Mouse (Mus musculus) left cerebral cortex, postnatal 4 days (tissue): Measurements from ENCODE around the gene Echs1. TPM values are rescaled to one million over a fixed set of nuclear protein-coding genes. Genes with fewer than 3 reads are reported as not detected.
A peak's percentile ranks its signal among the peaks of the same experiment; 100 is the strongest.
"Not testable (repeated sequence)": the region's sequence is repeated elsewhere in the genome, so short reads cannot be mapped to it uniquely, and the experiment has no call there.

Experiments used
- DNase-seq: peaks from one replicate; pipeline ENCODE4 v3.0.0-alpha.2; 2022
- intact Hi-C: fragments of 180-260 bp; cut with DNase I; formaldehyde crosslinking; loops from one replicate; pipeline ENCODE4 v1.15.1; 2025
- total RNA-seq, 2 experiments: library from RNA; stranded (reverse); gene quantifications; 2 replicates each; pipeline ENCODE4 v1.2.3; 2021

The Echs1 gene
- total RNA-seq, result 10 to 100 TPM; 55.1 to 59.6 TPM

DNA sequence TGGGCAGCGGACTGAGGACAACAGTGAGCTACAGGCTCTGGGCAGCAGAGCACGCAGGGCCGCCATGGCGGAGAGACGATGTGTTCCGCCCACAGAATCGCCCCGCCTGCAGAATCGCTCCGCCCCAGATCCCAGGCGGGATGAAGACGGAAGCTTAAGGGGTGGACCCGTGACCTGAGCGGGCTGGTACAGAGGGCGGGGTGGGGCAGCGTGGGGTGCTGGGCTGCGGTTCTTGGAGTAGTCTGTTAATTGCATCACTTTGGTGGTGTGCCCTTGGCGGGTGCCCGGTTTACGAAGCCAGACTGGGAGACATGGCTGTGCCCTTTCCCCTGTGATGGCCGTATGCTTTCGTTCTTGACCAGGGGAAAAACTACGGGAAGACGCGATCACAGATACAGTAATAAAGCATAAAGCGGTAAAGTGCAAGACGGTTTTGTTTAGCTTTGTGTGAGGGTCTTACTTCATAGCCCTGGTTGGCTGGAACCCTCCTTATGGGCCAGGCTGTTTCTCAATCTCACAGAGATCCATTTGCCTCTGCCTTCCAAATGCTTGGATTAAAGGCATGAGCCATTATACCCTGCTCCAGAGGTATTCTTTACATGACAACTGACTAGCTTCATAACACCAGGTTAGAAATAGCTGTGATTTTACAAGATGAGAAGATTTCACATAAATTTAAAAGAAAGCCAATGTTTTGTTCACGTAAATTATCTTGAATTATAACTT lies at the start of gene Echs1:
Gene Echs1, minus strand, starts transcription at position 148 of the 726 bp plus-strand sequence.
- DNase-seq, result peak; percentile 89
- intact Hi-C loops, result no loop called here

DNA sequence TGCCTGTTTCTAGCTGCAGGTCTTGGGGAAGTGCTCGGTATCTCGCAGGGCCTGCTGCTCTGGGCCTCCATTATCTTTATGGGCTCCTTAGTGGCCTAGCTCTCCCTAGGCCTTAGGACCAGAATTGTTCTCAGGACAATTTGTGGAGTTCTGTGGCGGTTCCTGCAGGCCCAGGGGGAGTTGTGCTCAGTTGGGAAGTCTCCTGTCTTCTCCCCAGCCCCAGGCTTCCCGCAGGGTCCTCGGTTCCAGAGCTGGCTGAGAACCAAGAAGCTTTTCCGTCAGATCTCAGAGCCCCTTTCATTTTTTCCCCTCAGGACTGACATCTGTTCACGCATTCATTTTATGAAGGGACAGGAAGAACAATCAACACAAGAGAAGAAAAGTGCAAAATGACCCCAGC lies 48.4 kb upstream of the Echs1 start, which contains the start of gene Olfr522:
Gene Olfr522, minus strand, starts transcription at position 101 of the 400 bp plus-strand sequence.
- DNase-seq, result no peak
- intact Hi-C loops, result no loop called here

DNA sequence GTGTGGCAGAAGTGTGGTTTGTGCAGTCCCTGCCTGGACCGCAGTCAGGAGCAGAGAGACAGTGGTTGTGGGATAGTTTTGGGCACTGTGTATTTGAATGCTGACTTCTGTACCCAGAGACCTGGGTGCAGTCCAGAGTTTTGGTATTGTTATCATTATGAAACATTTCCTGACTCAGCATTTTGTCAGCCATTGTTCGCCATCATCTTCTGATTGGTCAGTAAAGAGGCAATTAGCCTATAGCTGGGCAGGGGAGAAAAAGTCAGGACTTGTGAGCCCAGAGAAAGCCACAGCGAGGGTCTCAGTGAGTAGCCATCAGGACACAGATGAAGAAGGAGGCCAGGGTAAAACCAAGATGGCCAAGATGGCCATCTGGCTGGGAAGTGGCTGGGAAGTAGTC lies 44.1 kb upstream of the Echs1 start:
- intact Hi-C loops, result no loop called here
- no peak for DNase-seq

DNA sequence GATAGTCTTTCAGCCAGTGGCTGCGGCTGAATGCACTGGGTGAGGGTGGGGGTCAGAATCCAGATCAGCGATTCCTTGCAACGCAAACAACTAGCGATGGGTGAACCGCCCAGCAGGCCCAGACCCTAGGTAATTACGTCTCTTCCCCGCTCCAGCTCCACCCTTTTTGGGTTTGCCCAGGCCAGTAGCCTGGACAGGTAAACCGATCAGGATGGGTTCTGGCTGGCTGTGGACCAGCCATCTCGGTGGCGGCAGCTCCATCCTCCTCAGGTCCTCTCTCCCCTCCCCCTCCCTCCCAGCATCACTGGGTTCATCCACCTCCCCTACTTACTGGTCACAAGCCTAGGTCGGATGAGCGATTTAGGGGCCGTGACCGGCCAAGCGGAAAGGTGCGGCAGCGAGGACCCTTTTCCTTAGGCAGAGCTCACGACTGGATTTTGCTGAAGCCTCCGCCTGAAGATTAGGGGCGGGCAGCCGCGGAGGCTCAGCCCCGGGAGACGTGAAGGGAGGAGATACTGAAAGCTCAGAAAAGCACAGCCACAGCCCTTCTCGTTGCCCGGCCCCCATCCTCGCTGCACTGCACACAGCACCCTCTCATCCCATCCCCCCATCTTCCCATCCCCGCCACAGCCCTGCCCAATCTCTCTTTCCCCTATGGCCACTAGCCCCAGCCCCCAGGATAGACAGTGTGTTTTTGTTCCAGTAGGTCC lies 38.1 kb upstream of the Echs1 start, which contains the start of gene Sprn:
Gene Sprn, minus strand, starts transcription at position 660 of the 710 bp plus-strand sequence.
- peak; percentile 45 for DNase-seq
- intact Hi-C loops, result no loop called here

DNA sequence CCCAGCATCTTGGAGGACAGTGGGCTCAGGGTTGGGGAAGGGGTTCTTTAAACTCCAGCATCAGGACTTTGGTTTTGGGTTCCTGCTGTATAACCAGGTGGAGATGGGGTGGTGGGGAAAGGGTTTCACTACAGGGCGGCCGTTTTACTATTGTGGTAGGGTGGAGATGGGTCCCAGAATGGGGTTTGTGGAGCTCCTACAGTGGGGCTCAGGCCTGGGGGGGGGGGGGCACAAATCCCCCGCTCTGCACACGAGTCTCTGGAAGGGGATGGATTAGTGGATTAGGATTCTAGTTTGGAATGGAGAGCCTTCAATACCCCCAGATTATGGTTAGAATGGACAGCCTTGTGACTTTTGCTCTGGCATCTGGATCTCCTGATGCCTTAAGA lies 37.5 kb upstream of the Echs1 start:
- no peak for DNase-seq
- intact Hi-C loops, result no loop called here

DNA sequence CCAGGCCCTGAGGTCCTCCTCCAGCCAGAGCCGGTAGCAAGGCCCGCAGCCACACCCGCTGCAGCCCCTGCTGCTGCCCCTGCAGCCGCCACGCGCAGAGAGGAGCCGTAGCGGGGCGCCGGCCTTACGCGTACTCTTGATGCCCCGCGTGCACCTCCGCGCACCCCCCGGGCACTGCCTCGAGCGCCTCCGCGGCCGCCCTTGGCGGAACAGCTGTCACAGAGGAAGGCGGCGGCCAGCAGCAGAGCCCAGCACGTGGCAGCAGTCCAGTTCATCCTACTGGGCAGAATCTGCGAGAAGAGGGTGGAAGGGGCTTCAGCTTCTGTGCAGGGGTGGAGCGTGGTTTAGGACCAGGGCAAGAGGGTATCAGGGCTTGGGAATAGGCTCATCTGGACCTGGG lies 37.1 kb upstream of the Echs1 start:
- intact Hi-C loops, result no loop called here
- DNase-seq, result peak; percentile 69

DNA sequence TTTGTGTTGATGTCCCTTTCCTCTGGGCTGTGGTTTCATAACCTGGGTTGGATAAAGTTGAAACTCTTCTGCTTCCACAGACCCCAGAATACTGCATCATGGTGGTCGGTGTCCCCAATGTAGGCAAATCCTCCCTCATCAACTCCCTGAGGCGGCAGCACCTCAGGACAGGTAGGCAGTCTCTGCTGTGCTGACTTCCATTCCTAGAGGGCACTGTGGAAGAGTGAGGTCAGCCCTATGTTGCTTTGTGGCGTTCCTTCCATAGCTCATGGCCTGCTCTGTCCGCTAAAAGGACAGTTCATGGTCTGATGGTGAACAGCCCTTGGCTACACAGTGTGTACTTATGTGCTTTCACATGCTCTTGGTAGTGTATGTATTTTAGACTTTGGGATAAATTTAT lies 28.3 kb upstream of the Echs1 start:
- intact Hi-C loops, result no loop called here
- no peak for DNase-seq

DNA sequence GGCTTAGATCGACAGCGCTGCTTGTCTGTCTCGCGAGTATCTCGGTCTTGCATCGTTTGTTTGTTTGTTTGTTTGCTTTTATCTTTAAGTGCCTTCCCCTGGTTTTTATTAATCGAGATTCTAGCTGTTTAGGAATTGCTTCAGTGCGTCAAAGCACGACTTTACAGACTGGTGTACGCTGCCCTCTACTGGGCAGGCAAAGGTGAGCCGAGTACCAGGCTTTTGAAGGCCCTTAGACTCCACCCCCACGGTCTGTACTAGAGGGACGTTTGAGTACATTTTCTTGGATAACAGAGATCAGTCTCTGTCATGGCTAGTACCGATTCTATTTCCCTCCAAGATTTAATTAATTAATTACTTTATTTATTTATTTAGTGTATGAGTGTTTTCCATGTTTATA lies 25.1 kb upstream of the Echs1 start:
- peak; percentile 70 for DNase-seq
- intact Hi-C loops, result no loop called here

DNA sequence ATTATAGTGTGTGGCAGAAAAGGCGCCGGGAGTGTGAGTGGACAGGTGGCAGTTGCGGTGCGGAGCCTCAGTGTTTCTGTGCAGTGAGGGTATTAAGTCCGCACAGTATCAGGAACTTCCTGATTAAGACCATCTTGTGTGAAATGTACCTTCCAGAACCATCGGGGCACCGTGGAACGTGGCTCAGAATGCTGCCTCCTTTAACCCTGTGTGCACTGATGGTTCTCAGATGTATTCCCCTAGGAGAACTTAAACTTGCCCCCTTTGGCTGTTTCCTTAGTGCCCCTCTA lies 21.7 kb upstream of the Echs1 start:
- intact Hi-C loops, result no loop called here

DNA sequence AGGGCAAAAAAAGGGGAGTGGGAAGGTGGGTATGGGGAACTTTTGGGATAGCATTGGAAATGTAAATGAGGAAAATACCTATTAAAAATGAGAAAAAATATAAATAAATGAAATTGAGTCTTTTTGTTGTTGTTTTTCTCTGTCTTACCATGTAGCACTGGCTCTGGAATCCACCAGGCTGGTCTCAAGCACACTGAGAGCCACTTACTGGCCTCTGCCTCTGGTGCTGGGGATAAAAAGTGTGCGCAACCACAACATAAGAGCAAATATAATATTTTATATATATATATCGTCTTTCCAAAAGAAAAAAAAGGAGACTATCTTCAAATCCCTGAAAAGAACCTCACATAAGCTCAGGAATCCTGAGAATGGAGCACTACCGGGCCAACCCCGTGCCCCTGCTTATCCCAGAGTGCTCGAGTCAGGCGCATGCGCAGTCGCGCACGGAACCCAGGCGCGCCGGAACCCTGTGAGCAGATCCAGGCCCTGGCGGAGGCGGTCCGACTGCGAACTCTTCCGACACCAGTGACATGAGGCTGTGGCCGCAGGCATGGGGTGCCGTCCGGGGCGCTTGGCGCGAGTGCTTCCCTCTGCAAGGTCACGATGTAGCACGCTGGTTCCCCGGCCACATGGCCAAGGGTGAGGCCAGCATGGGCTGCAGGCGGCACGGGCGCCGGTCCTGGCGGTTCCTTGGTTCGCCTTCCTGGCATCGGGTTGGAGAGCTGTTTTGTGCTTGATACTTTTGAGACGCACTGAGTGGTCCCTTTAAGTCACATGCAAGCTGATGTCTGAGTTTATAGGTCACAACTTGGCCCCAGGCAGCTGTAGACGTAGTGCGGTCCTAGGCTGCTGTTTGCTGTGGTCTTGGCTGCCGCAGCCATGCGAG lies 21.1 kb upstream of the Echs1 start, which contains the start of gene Mtg1:
Gene Mtg1, plus strand, starts transcription at position 430 of the 886 bp plus-strand sequence.
- intact Hi-C loops, result no loop called here
- peak; percentile 97 for DNase-seq

More for the DNA sequence above, 21.7 kb upstream of the Echs1 start:
- no peak for DNase-seq

DNA sequence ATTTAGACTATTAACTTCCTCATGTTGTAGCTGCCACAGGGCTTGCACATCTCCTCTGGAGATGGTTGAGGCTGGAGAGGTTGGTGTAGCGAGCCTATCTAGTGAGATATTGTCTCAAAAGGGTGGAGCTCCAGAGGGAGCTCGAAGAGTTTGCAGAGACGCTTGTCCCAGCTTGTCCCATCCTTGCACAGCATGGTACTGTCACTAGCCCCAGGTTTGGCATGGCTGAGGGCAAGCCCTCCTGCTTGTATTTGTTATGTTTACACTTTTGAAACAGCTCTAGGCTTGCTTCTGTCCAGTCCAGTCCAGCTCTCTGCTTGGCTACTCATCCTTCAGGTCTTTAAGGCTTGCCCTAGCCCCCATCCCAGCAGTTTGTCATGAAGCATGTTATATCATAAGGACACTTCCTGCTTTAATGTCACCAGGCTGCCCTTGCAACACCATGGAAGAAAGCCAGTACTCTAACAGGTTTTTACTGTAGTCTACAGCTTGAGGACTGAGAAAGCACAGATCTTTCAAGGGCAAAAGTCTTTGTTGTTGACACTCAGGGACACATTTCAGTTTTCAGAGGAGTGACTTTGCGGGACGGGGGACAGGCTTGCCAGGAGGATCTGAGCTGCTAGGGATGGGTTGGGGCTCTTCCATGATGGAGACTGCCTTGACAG lies 19.0 kb upstream of the Echs1 start:
- DNase-seq, result no peak
- intact Hi-C loops, result no loop called here

DNA sequence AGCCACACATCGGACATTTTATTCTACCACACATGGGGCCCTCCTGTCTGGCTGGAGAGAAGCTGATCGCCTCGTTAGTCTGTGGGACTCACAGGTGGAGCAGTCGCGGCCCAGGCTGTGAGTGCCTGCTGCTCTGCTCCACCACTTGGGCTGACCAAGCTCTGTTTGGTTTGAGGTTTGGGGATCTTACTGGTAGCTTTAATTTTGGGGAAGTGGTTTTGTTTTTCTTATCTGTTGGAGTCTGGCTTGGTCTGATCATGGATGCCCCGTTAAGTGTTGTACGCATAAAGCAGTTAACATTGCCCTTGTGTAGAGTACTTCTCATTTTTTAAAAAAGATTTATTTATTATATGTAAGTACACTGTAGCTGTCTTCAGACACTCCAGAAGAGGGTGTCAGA lies 17.8 kb upstream of the Echs1 start:
- intact Hi-C loops, DNase-seq: not testable (repeated sequence)

DNA sequence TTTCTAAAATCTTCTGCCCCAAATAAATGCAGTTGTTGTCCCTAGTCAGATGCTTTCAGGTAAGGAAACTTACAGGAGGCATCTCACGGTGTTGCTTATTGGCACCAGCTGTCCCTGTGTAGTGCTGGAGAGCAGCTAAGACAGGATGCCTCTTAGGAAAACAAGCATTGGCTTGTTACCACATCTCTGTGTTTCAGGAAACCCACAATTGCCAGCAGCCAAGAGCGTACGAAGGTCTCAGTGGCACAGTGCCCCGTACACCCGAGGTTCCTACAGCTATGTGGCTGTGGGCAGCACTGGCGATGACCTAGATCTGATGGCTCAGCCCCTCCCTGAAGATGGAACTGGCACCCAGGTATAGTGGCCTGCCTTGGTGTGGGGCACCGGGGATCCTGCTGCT lies 15.9 kb upstream of the Echs1 start:
- DNase-seq, intact Hi-C loops: not testable (repeated sequence)

DNA sequence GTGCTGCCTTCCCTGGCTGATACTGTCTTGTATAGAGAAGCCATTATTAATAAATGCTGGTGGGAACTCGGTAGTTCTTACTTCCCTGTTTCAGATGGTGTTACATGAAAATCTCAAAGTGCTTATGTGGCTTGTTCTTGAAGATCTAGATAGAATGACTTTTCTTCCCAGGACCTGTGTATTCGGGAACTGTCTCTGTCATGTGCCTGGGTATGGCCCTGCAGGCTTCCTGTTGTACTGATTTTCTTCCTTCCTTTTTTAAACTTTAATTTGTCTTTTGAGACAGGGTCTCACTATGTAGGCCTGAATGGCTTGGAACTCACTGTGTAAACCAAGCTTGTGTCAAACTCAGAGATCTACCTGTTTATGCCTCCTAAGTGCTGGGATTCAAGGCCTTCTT lies 11.6 kb upstream of the Echs1 start:
- no peak for DNase-seq
- intact Hi-C loops, result no loop called here

DNA sequence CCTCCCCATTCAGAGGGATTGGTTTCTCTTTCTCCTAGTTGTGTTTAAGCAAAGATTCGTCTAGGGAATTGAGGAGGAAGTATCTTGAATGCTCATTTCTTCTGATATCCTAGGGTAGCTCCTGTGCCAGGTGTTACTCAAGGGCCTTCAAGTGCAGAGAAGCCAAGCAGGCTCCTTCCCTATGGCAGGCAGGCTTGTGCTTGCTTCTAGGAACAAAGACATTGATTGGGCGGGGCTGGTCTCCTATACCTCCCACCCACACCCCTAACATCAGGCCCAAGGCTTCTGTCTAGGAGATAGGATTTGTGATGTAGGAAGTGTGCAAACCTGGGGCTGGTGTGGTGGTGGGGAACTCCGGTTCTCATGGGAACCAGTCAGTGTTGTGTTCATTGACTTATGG lies 10.7 kb upstream of the Echs1 start:
- no peak for DNase-seq
- intact Hi-C loops, result no loop called here

DNA sequence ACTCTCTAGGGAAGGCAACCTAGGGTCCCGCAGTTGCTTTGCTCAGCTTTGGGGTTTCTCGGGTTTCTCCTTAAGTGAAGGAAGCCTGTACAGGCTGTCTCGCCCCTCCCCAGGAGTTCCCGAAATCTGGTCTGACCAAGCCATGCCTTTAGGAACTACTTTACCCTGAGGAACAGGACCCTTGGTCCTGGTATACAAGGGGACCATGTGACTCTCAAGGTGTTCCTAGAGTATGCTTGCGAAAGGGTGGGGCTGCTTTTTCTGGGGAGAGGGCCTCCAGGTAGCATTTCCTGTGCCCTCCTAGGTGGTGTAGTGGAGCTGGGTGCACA lies 9.7 kb upstream of the Echs1 start:
- intact Hi-C loops, result no loop called here
- no peak for DNase-seq

DNA sequence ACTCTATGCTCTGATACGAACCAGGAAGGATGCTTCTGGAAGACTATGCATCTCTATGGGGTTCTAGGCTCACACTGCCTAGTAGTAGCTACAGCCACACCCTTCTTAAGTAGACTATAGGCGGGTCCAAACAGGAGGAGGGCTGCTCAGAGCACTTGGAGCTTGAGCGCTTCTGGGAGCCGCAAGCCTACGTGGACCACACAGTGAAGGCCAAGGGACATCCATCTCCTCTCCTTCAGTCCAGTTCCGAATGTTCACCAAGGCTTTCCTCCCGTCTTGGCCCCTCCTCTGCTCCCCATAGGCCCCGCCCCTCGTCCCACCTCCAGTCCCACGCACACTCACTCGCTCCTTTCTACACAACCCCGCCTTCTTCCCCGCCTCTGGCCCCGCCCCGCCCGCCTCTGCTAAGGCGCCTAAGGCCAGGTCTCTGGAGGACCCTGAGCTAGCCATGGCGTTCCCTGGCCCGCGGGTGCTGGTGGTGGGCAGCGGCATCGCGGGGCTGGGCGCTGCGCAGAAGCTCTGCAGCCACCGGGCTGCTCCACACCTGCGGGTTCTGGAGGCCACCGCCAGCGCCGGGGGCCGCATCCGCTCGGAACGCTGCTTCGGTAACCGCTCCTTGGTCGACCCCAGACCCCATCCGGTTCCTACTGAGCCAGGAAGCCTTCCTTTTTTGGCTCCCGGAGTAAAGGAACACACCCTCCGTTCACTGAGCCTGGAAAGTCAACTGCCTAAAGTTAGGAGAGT lies 9.2 kb upstream of the Echs1 start:
- DNase-seq, result peak; percentile 94
- intact Hi-C loops, result no loop called here

DNA sequence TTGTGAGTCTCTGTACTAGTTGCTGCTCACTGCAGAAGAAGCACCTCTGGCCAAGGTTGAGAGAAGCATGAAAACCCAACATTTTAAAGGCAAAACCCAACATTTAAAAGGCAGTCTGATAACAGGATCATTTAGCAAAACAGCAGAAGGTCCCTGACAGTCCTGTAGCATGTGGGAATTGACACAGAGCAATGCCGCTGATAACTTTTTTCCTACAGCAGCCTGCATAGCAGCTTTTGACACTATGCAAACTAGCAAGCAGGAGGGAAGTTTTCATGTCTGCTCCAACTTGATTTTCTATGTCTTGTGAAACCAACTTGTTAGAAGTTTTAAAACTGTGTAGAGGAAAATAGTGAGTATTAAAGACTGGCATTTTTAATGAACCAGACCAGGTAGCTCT lies 8.1 kb upstream of the Echs1 start:
- intact Hi-C loops, result no loop called here
- no peak for DNase-seq

DNA sequence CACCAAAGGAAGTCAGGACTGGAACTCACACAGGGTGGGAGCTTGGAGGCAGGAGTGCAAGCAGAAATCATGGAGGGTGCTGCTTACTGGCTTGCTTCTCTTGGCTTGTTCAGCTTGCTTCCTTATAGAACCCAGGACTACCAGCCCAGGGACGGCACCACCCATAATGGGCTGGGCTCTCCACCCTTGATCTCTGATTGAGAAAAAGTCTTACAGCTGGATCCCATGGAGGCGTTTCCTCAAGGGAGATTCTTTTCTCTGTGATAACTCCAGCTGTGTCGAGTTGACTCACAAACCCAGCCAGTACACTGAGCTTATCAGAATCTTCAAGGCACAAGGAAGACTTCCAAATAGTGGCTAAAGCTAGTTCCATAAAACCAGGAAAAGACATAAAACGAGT lies 6.5 kb upstream of the Echs1 start:
- intact Hi-C loops, result no loop called here
- no peak for DNase-seq

DNA sequence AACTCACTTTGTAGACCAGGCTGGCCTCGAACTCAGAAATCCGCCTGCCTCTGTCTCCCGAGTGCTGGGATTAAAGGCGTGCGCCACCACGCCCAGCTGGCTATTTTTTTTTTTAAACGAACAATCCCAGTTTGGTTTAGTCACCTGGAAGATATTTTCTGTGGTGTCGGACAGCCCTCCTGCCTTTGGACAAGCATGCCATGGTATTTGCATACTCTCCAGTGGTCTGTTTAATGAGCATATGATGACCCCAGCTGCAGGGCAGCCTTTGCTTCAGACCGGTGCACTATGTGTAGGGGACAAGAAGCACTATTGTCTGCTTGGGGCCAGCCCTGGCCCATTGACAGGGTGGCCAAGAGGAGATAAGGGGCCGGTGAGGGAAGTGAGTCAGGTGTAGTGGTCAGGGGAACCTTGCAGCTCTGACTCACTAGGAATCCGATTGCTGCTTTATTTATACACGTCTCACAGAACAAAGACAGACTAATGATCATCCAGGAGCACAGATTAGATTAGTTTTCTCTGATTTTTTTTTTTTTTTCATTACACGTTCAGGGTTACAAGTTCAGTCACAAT lies 5.1 kb upstream of the Echs1 start:
- intact Hi-C loops, result no loop called here
- DNase-seq, result no peak
